Mouse (Mus musculus): ENCODE data around the gene Pycard. TPM values are rescaled to one million over a fixed set of nuclear protein-coding genes. Genes with fewer than 3 reads are reported as not detected.

Gene Pycard
- polyA plus RNA-seq, 1 experiment from 2014 or later: 266 TPM

- TF ChIP-seq EP300 (optimal IDR thresholded peaks at IDR 0.05) (no peak), CTCF (IDR thresholded peaks at IDR 0.05; ENCODE audit: low read depth) (no peak)
- no peaks in the 10 kb centered on the region for H3K36me3 ChIP-seq (ENCODE audit: control insufficient read depth, insufficient read depth, low read length)
- H3K9me3 ChIP-seq (ENCODE audit: control insufficient read depth, low read length): no peaks in the 10 kb centered on the region
- H3K4me2 ChIP-seq (replicated peaks; ENCODE audit: low read depth): no peak overlapping the region
- no peak overlapping the region for H3K9ac ChIP-seq (ENCODE audit: low read length)
- no peak for DNase-seq (ENCODE audit: low spot score)
- no peak overlapping the region for H3K27ac ChIP-seq (replicated peaks)
- no peaks in the 10 kb centered on the region for H3K27me3 ChIP-seq (ENCODE audit: control insufficient read depth, insufficient read depth, low read length)
- H3K4me3 ChIP-seq (ENCODE audit: low read depth, low read length): no peak overlapping the region
- H3K4me1 ChIP-seq (replicated peaks; ENCODE audit: control insufficient read depth, insufficient read depth): 0 out of 2 replicates have a peak, but pooled peaks cover 2% of the 10 kb centered on the region
- ATAC-seq (ENCODE audit: low FRiP score, low TSS enrichment): no peak
- WGBS: 79% methylated on average over 6 of the region's 6 CpGs
These were observed 9.4 kb upstream of the Pycard start for GRCm38 (mm10) chr7:128003098-128003497.

DNA sequence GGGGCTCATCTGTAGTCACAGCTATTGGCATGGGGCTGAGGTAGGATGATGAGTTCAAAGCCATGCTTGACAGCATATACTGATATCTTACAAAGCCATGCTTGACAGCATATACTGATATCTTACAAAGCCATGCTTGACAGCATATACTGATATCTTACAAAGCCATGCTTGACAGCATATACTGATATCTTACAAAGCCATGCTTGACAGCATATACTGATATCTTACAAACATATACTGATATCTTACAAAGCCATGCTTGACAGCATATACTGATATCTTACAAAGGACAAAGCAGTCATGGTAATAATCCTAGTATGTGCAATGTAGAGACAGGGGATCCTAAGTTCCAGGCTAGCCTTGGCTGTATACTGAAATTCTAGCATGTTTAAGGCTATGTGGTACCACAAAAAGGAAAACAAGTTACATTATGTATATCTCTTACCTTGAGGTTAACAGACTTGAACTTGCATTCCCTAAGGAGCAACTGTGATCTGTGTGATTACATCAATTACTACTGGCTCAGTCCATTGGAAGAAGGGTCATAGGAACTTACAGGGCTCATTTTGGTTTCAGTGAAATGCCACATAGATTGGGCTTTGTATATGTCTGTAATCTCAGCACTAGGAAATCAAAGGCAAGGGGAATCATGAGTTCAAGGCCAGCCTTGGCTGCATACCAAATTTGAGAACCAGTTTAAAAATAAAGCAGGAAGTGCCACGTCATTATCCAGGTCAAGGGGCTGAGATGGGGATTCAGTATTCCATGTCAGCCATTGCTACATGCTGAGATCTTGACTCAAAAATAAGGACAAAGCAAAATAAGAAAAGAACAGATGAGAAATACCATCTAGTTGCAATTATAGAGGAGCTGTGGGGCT, 6.6 kb upstream of the Pycard start:
- WGBS: 24% methylated on average over 1 of the region's 1 CpGs
- no peak overlapping the region for H3K27ac ChIP-seq (replicated peaks)

DNA sequence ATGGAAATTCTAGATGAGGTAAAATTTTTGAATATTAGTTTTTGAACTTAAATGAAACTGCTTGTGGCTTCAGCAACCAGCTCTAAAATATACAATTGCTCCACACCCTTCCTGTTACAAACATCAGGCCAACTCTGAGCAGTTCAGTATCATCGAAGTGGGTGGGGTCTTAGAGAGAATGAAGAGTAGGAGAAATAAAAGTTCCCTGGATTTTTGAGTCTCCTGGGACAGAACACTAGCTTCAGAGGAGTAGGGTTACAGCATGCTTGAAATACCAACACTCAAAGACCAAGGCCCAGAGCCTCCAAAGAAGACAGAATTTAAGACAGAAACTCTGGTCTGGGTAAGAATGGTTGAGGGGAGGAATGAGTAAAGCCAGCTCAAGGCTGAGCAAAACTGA, 5.8 kb upstream of the Pycard start:
- H3K36me3 ChIP-seq (ENCODE audit: control insufficient read depth, insufficient read depth, low read length): no peaks in the 10 kb centered on the region
- H3K9ac ChIP-seq (ENCODE audit: low read length): no peak overlapping the region
- no peak overlapping the region for H3K4me2 ChIP-seq (replicated peaks; ENCODE audit: low read depth)
- no peaks in the 10 kb centered on the region for H3K9me3 ChIP-seq (ENCODE audit: control insufficient read depth, low read length)
- DNase-seq (ENCODE audit: low spot score) (no peak), ATAC-seq (ENCODE audit: low FRiP score, low TSS enrichment) (no peak)
- no peak overlapping the region for H3K27ac ChIP-seq (replicated peaks)
- WGBS: 51% methylated on average over 1 of the region's 1 CpGs
- no peak overlapping the region for H3K4me3 ChIP-seq (ENCODE audit: low read depth, low read length)
- TF ChIP-seq CTCF (IDR thresholded peaks at IDR 0.05; ENCODE audit: low read depth): no peak
- no peak for TF ChIP-seq EP300 (optimal IDR thresholded peaks at IDR 0.05)
- H3K27me3 ChIP-seq (ENCODE audit: control insufficient read depth, insufficient read depth, low read length): no peaks in the 10 kb centered on the region
- no peaks in the 10 kb centered on the region for H3K4me1 ChIP-seq (replicated peaks; ENCODE audit: control insufficient read depth, insufficient read depth)

More for the DNA sequence above, 6.6 kb upstream of the Pycard start:
- H3K4me1 ChIP-seq (replicated peaks; ENCODE audit: control insufficient read depth, insufficient read depth): 0 out of 2 replicates have a peak, but pooled peaks cover 2% of the 10 kb centered on the region
- no peak overlapping the region for H3K4me3 ChIP-seq (ENCODE audit: low read depth, low read length)
- TF ChIP-seq EP300 (optimal IDR thresholded peaks at IDR 0.05) (no peak), CTCF (IDR thresholded peaks at IDR 0.05; ENCODE audit: low read depth) (no peak)
- no peak overlapping the region for H3K4me2 ChIP-seq (replicated peaks; ENCODE audit: low read depth)
- no peak for ATAC-seq (ENCODE audit: low FRiP score, low TSS enrichment)
- no peak for DNase-seq (ENCODE audit: low spot score)
- no peaks in the 10 kb centered on the region for H3K9me3 ChIP-seq (ENCODE audit: control insufficient read depth, low read length)
- no peak overlapping the region for H3K9ac ChIP-seq (ENCODE audit: low read length)
- H3K27me3 ChIP-seq (ENCODE audit: control insufficient read depth, insufficient read depth, low read length): no peaks in the 10 kb centered on the region
- H3K36me3 ChIP-seq (ENCODE audit: control insufficient read depth, insufficient read depth, low read length): no peaks in the 10 kb centered on the region

DNA sequence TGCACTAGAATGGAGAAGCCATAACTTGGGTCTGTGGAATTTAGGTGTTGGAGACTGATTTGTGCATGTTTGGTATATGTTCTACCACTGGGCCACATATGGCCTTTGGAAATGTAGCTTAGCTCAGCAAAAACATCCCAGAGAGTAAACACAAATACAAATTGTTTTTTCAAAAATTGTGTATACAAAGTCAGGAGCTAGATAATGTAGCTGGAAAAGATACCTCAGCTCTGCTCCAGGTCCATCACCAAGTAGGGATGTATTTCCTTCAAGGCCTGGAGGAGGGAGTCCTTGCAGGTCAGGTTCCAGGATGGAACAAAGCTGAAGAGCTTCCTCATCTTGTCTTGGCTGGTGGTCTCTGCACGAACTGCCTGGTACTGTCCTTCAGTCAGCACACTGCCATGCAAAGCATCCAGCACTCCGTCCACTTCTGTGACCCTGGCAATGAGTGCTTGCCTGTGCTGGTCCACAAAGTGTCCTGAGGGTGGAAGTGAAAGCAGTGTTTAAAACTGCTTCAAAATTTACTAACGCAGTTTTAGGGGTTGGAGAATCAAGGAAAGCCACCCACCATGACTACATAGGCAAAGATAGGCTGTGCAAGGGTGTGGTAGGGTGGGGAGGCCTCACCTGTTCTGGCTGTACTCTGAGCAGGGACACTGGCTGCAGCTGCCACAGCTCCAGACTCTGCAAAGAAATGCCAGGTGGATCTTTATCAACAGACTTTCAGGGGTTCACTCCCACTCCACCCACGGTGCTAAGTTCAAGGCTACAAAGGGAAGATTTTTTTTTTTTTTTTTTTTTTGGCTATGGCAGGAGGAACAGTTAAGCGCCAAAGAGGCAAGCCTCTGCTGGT, 953 bp downstream of the Pycard start:
- Histone ChIP-seq H3K4me1 (replicated peaks; ENCODE audit: control insufficient read depth, insufficient read depth) (no peaks in the 10 kb centered on the region), H3K27me3 (ENCODE audit: control insufficient read depth, insufficient read depth, low read length) (no peaks in the 10 kb centered on the region), H3K4me3 (ENCODE audit: low read depth, low read length) (peak overlapping the region; percentile 41), H3K27ac (replicated peaks) (peak overlapping the region; percentile 90), H3K9me3 (ENCODE audit: control insufficient read depth, low read length) (no peaks in the 10 kb centered on the region), H3K9ac (ENCODE audit: low read length) (peak overlapping the region; percentile 55), H3K36me3 (ENCODE audit: control insufficient read depth, insufficient read depth, low read length) (peaks cover 3% of the 10 kb centered on the region; the same call in 1 of the 2 replicates), H3K4me2 (replicated peaks; ENCODE audit: low read depth) (peak overlapping the region; percentile 58)
- DNase-seq (ENCODE audit: low spot score): peak; percentile 47
- WGBS: 23% methylated on average over 5 of the region's 5 CpGs
- no peak for TF ChIP-seq CTCF (IDR thresholded peaks at IDR 0.05; ENCODE audit: low read depth)
- TF ChIP-seq EP300 (optimal IDR thresholded peaks at IDR 0.05): no peak
- peak; percentile 68 for ATAC-seq (ENCODE audit: low FRiP score, low TSS enrichment)

GRCm38 (mm10) chr7:127991643-127992487, 1.8 kb downstream of the Pycard start:
- TF ChIP-seq CTCF (IDR thresholded peaks at IDR 0.05; ENCODE audit: low read depth) (peak; percentile 78), EP300 (optimal IDR thresholded peaks at IDR 0.05) (no peak)
- Histone ChIP-seq H3K9ac (ENCODE audit: low read length) (no peak overlapping the region), H3K36me3 (ENCODE audit: control insufficient read depth, insufficient read depth, low read length) (peaks cover 6% of the 10 kb centered on the region; the same call in 1 of the 2 replicates), H3K27ac (replicated peaks) (peak overlapping the region; percentile 90), H3K27me3 (ENCODE audit: control insufficient read depth, insufficient read depth, low read length) (no peaks in the 10 kb centered on the region), H3K4me1 (replicated peaks; ENCODE audit: control insufficient read depth, insufficient read depth) (no peaks in the 10 kb centered on the region), H3K4me2 (replicated peaks; ENCODE audit: low read depth) (peak overlapping the region; percentile 58), H3K9me3 (ENCODE audit: control insufficient read depth, low read length) (no peaks in the 10 kb centered on the region), H3K4me3 (ENCODE audit: low read depth, low read length) (no peak overlapping the region)
- ATAC-seq (ENCODE audit: low FRiP score, low TSS enrichment) (peak; percentile 58), DNase-seq (ENCODE audit: low spot score) (peak; percentile 85)
- 42% methylated on average over 6 of the region's 6 CpGs for WGBS
